Mouse (Mus musculus) heart, embryonic 15.5 days (tissue): ENCODE results near the gene Cyp1a1. TPM values are rescaled to one million over a fixed set of nuclear protein-coding genes. Genes with fewer than 3 reads are reported as not detected.

Experiments used
- ATAC-seq: fragments of 200-750 bp; cut with Nextera tagmentation; replicated peaks from 2 replicates; pipeline ENCODE4 v1.8.0; 2017; ENCODE audit warnings: low read depth, moderate TSS enrichment; ENCODE audit not compliant: insufficient number of reproducible peaks, insufficient read depth, low FRiP score
- H3K27ac ChIP-seq: fragments of 300-500 bp; sonication (generic); 2 replicates; pipeline ENCODE4 v1.5.1; 2015; ENCODE audit warnings: mild to moderate bottlenecking, inconsistent platforms
- H3K27me3 ChIP-seq: fragments of 300-500 bp; sonication (generic); 2 replicates; pipeline ENCODE4 v1.6.1; 2015; ENCODE audit warnings: inconsistent platforms
- H3K36me3 ChIP-seq: fragments of 300-500 bp; sonication (generic); 2 replicates; pipeline ENCODE4 v1.6.1; 2015; ENCODE audit warnings: mild to moderate bottlenecking, inconsistent platforms
- H3K4me1 ChIP-seq: fragments of 300-500 bp; sonication (generic); replicated peaks from 2 replicates; pipeline ENCODE4 v1.6.1; 2015; ENCODE audit warnings: inconsistent platforms
- H3K4me2 ChIP-seq: fragments of 300-500 bp; sonication (generic); 2 replicates; pipeline ENCODE4 v1.6.1; 2015; ENCODE audit warnings: inconsistent platforms, mild to moderate bottlenecking, moderate library complexity
- H3K4me3 ChIP-seq: fragments of 300-500 bp; sonication (generic); 2 replicates; pipeline ENCODE4 v1.5.1; 2015; ENCODE audit warnings: mild to moderate bottlenecking, inconsistent platforms
- H3K9ac ChIP-seq: fragments of 300-500 bp; sonication (generic); 2 replicates; pipeline ENCODE4 v1.6.1; 2015; ENCODE audit warnings: mild to moderate bottlenecking, inconsistent platforms
- H3K9me3 ChIP-seq: fragments of 300-500 bp; sonication (generic); replicated peaks from 2 replicates; pipeline ENCODE4 v1.6.1; 2016; ENCODE audit warnings: inconsistent platforms
- WGBS: fragments of 180-500 bp; shearing (Covaris S2); methylation state at CpG from one replicate; pipeline ENCODE4 v1.1.7; 2015; ENCODE audit warnings: mixed read lengths; 5-methylcytosine and 5-hydroxymethylcytosine counted together
- polyA plus RNA-seq: library from polyadenylated mRNA; unstranded; fragments of >200 nt; fragmentation: Nextera tagmentation; extraction: Ambion mirVana; gene quantifications from 2 replicates; pipeline ENCODE4 v1.2.1, GENCODE M21; 2015

Cyp1a1 gene
- polyA plus RNA-seq, 1 experiment from 2014 or later, result not detected

- H3K4me2 ChIP-seq, result no peak overlapping the region
- H3K27ac ChIP-seq, result no peak overlapping the region
- no peak overlapping the region for H3K4me3 ChIP-seq
- H3K36me3 ChIP-seq, result no peaks in the 10 kb centered on the region
- no peaks in the 10 kb centered on the region for H3K9me3 ChIP-seq
- H3K9ac ChIP-seq, result no peak overlapping the region
- 58% methylated on average over 4 of the region's 4 CpGs for WGBS
- H3K27me3 ChIP-seq, result peaks cover 7% of the 10 kb centered on the region; the same call in 1 of the 2 replicates
- H3K4me1 ChIP-seq, result peaks cover 7% of the 10 kb centered on the region
- no peak for ATAC-seq
Observed at GRCm38 (mm10) chr9:57657843-57658242, 29.9 kb upstream of the Cyp1a1 start.

GRCm38 (mm10) chr9:57658970-57659369 lies 28.8 kb upstream of the Cyp1a1 start:
- Histone ChIP-seq H3K9me3 (no peaks in the 10 kb centered on the region), H3K4me2 (no peak overlapping the region), H3K27me3 (peaks cover 3% of the 10 kb centered on the region; the same call in 1 of the 2 replicates), H3K36me3 (no peaks in the 10 kb centered on the region), H3K27ac (no peak overlapping the region), H3K9ac (no peak overlapping the region), H3K4me1 (peaks cover 7% of the 10 kb centered on the region), H3K4me3 (no peak overlapping the region)
- 81% methylated on average over 4 of the region's 4 CpGs for WGBS
- no peak for ATAC-seq

GRCm38 (mm10) chr9:57659774-57660173 lies 28.0 kb upstream of the Cyp1a1 start:
- Histone ChIP-seq H3K4me1 (peaks cover 5% of the 10 kb centered on the region), H3K9ac (no peak overlapping the region), H3K4me2 (no peak overlapping the region), H3K36me3 (no peaks in the 10 kb centered on the region), H3K27me3 (no peaks in the 10 kb centered on the region), H3K27ac (no peak overlapping the region), H3K4me3 (no peak overlapping the region), H3K9me3 (no peaks in the 10 kb centered on the region)
- ATAC-seq, result peak; percentile 60; the same call in 1 of the 2 replicates
- 11% methylated on average over 4 of the region's 4 CpGs for WGBS

GRCm38 (mm10) chr9:57660501-57660900 lies 27.2 kb upstream of the Cyp1a1 start:
- H3K27ac ChIP-seq, result no peak overlapping the region
- no peaks in the 10 kb centered on the region for H3K27me3 ChIP-seq
- H3K9me3 ChIP-seq, result no peaks in the 10 kb centered on the region
- WGBS, result 61% methylated on average over 6 of the region's 6 CpGs
- H3K4me1 ChIP-seq, result peaks cover 5% of the 10 kb centered on the region
- no peak overlapping the region for H3K4me3 ChIP-seq
- H3K9ac ChIP-seq, result no peak overlapping the region
- H3K4me2 ChIP-seq, result no peak overlapping the region
- no peak for ATAC-seq
- no peaks in the 10 kb centered on the region for H3K36me3 ChIP-seq

GRCm38 (mm10) chr9:57661552-57661951 lies 26.2 kb upstream of the Cyp1a1 start:
- 17% methylated on average over 3 of the region's 3 CpGs for WGBS
- Histone ChIP-seq H3K4me2 (no peak overlapping the region), H3K27ac (no peak overlapping the region), H3K4me3 (no peak overlapping the region), H3K9me3 (no peaks in the 10 kb centered on the region), H3K36me3 (no peaks in the 10 kb centered on the region), H3K9ac (no peak overlapping the region), H3K4me1 (no peaks in the 10 kb centered on the region), H3K27me3 (no peaks in the 10 kb centered on the region)
- no peak for ATAC-seq

- Histone ChIP-seq H3K4me2 (no peak overlapping the region), H3K4me1 (no peaks in the 10 kb centered on the region), H3K4me3 (no peak overlapping the region), H3K9me3 (no peaks in the 10 kb centered on the region), H3K27me3 (no peaks in the 10 kb centered on the region), H3K9ac (0 out of 2 replicates have a peak overlapping the region, but pooled peaks have one; percentile 28), H3K36me3 (no peaks in the 10 kb centered on the region), H3K27ac (no peak overlapping the region)
- 53% methylated on average over 7 of the region's 7 CpGs for WGBS
- no peak for ATAC-seq
Observed at GRCm38 (mm10) chr9:57664616-57665015, 23.1 kb upstream of the Cyp1a1 start.

- H3K9me3 ChIP-seq, result no peaks in the 10 kb centered on the region
- H3K36me3 ChIP-seq, result no peaks in the 10 kb centered on the region
- 78% methylated on average over 8 of the region's 8 CpGs for WGBS
- no peak overlapping the region for H3K4me2 ChIP-seq
- H3K27me3 ChIP-seq, result no peaks in the 10 kb centered on the region
- ATAC-seq, result no peak
- H3K27ac ChIP-seq, result no peak overlapping the region
- H3K4me3 ChIP-seq, result no peak overlapping the region
- no peak overlapping the region for H3K9ac ChIP-seq
- no peaks in the 10 kb centered on the region for H3K4me1 ChIP-seq
Observed at GRCm38 (mm10) chr9:57666536-57666935, 21.2 kb upstream of the Cyp1a1 start.

- Histone ChIP-seq H3K36me3 (no peaks in the 10 kb centered on the region), H3K9ac (no peak overlapping the region), H3K4me2 (no peak overlapping the region), H3K27me3 (no peaks in the 10 kb centered on the region), H3K4me1 (no peaks in the 10 kb centered on the region), H3K4me3 (no peak overlapping the region), H3K27ac (no peak overlapping the region), H3K9me3 (no peaks in the 10 kb centered on the region)
- no peak for ATAC-seq
- 60% methylated on average over 3 of the region's 3 CpGs for WGBS
Observed at GRCm38 (mm10) chr9:57667136-57667535, 20.6 kb upstream of the Cyp1a1 start.

GRCm38 (mm10) chr9:57667817-57668216 lies 19.9 kb upstream of the Cyp1a1 start:
- Histone ChIP-seq H3K27ac (no peak overlapping the region), H3K4me2 (no peak overlapping the region), H3K36me3 (no peaks in the 10 kb centered on the region), H3K9ac (no peak overlapping the region), H3K27me3 (no peaks in the 10 kb centered on the region), H3K9me3 (no peaks in the 10 kb centered on the region), H3K4me1 (no peaks in the 10 kb centered on the region), H3K4me3 (no peak overlapping the region)
- WGBS, result 61% methylated on average over 11 of the region's 11 CpGs
- no peak for ATAC-seq

- no peak for ATAC-seq
- Histone ChIP-seq H3K4me1 (no peaks in the 10 kb centered on the region), H3K9me3 (no peaks in the 10 kb centered on the region), H3K27me3 (no peaks in the 10 kb centered on the region), H3K4me2 (no peak overlapping the region), H3K27ac (no peak overlapping the region), H3K9ac (no peak overlapping the region), H3K4me3 (no peak overlapping the region), H3K36me3 (no peaks in the 10 kb centered on the region)
- 42% methylated on average over 1 of the region's 1 CpGs for WGBS
Observed at GRCm38 (mm10) chr9:57668277-57668676, 19.5 kb upstream of the Cyp1a1 start.

- no peak overlapping the region for H3K27ac ChIP-seq
- H3K4me2 ChIP-seq, result no peak overlapping the region
- no peak overlapping the region for H3K9ac ChIP-seq
- no peaks in the 10 kb centered on the region for H3K9me3 ChIP-seq
- no peak for ATAC-seq
- no peaks in the 10 kb centered on the region for H3K4me1 ChIP-seq
- no peaks in the 10 kb centered on the region for H3K36me3 ChIP-seq
- no peak overlapping the region for H3K4me3 ChIP-seq
- 74% methylated on average over 3 of the region's 3 CpGs for WGBS
- H3K27me3 ChIP-seq, result no peaks in the 10 kb centered on the region
Observed at GRCm38 (mm10) chr9:57669566-57669965, 18.2 kb upstream of the Cyp1a1 start.

- Histone ChIP-seq H3K9me3 (no peaks in the 10 kb centered on the region), H3K9ac (no peak overlapping the region), H3K4me3 (no peak overlapping the region), H3K4me2 (no peak overlapping the region), H3K27me3 (no peaks in the 10 kb centered on the region), H3K27ac (no peak overlapping the region), H3K36me3 (no peaks in the 10 kb centered on the region), H3K4me1 (no peaks in the 10 kb centered on the region)
- WGBS, result 88% methylated on average over 4 of the region's 4 CpGs
- ATAC-seq, result no peak
Observed at GRCm38 (mm10) chr9:57671037-57671436, 16.7 kb upstream of the Cyp1a1 start.
